Mouse (Mus musculus) midbrain, embryonic 16.5 days (tissue): ENCODE measurements around the gene Spns2. TPM values are rescaled to one million over a fixed set of nuclear protein-coding genes. Genes with fewer than 3 reads are reported as not detected.
A peak's percentile ranks its signal among the peaks of the same experiment; 100 is the strongest.

Experiments used
- ATAC-seq: fragments of 200-750 bp; cut with Nextera tagmentation; 2 replicates; pipeline ENCODE4 v1.8.0; 2017; ENCODE audit warnings: moderate TSS enrichment
- H3K27ac ChIP-seq: fragments of 300-500 bp; sonication (generic); 2 replicates; pipeline ENCODE4 v1.5.1; 2014; ENCODE audit warnings: mild to moderate bottlenecking, low read length, mixed read lengths
- H3K27me3 ChIP-seq: fragments of 300-500 bp; sonication (generic); 2 replicates; pipeline ENCODE4 v1.6.1; 2014; ENCODE audit warnings: low read depth, low read length, mixed read lengths; ENCODE audit not compliant: control insufficient read depth, insufficient read depth
- H3K36me3 ChIP-seq: fragments of 300-500 bp; sonication (generic); 2 replicates; pipeline ENCODE4 v1.6.1; 2014; ENCODE audit warnings: mild to moderate bottlenecking, low read length, moderate library complexity, mixed read lengths; ENCODE audit not compliant: control insufficient read depth, insufficient read depth
- H3K4me1 ChIP-seq: fragments of 300-500 bp; sonication (generic); 2 replicates; pipeline ENCODE4 v1.6.1; 2014; ENCODE audit warnings: mild to moderate bottlenecking, low read length, mixed read lengths; ENCODE audit not compliant: control insufficient read depth, insufficient read depth
- H3K4me2 ChIP-seq: fragments of 300-500 bp; sonication (generic); 2 replicates; pipeline ENCODE4 v1.6.1; 2014; ENCODE audit warnings: mild to moderate bottlenecking, low read length, mixed read lengths
- H3K4me3 ChIP-seq: fragments of 300-500 bp; sonication (generic); 2 replicates; pipeline ENCODE4 v1.5.1; 2014; ENCODE audit warnings: low read depth, mild to moderate bottlenecking, low read length, moderate library complexity, mixed read lengths
- H3K9ac ChIP-seq: fragments of 300-500 bp; sonication (generic); 2 replicates; pipeline ENCODE4 v1.6.1; 2014; ENCODE audit warnings: low read depth, low read length, mixed read lengths
- H3K9me3 ChIP-seq: fragments of 300-500 bp; sonication (generic); replicated peaks from 2 replicates; pipeline ENCODE4 v1.6.1; 2014; ENCODE audit warnings: mild to moderate bottlenecking, low read length, mixed read lengths; ENCODE audit not compliant: control insufficient read depth, poor library complexity, severe bottlenecking
- WGBS: fragments of 180-500 bp; shearing (Covaris S2); extraction: QIAGEN DNeasy Blood & Tissue Kit; methylation state at CpG from one replicate; pipeline ENCODE4 v1.1.7; 2014; 5-methylcytosine and 5-hydroxymethylcytosine counted together
- polyA plus RNA-seq: library from polyadenylated mRNA; unstranded; fragments of >200 nt; fragmentation: Nextera tagmentation; extraction: Ambion mirVana; gene quantifications from 2 replicates; pipeline ENCODE4 v1.2.1, GENCODE M21; 2015

Spns2 gene
- polyA plus RNA-seq, 1 experiment from 2014 or later = 6.8 TPM

DNA sequence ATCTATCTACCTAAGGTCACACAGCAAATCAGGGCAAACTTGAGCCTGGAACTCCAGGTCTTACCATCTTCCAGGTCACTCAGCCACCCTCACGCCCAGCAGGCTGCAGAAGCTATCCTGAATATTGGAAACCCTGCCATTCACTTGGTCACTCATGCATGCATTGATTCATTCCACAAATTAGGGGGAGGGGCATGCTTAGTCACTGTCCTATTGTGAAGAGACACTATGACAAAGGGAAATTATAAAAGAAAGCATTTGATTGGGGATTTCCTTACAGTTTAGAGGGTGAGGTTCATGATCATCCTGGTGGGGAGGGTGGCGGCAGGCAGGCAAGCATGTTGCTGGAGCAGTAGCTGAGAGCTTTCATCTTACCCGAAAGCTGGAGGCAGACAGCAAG lies 24.9 kb downstream of the Spns2 start:
- Histone ChIP-seq H3K4me2 (no peak overlapping the region), H3K9ac (no peak overlapping the region), H3K27me3 (no peaks in the 10 kb centered on the region), H3K9me3 (no peaks in the 10 kb centered on the region), H3K27ac (no peak overlapping the region), H3K4me3 (no peak overlapping the region), H3K36me3 (peaks cover 2% of the 10 kb centered on the region; the same call in 1 of the 2 replicates), H3K4me1 (peaks cover 5% of the 10 kb centered on the region; the same call in 1 of the 2 replicates)
- no peak for ATAC-seq
- WGBS = 36% methylated on average over 3 of the region's 3 CpGs

DNA sequence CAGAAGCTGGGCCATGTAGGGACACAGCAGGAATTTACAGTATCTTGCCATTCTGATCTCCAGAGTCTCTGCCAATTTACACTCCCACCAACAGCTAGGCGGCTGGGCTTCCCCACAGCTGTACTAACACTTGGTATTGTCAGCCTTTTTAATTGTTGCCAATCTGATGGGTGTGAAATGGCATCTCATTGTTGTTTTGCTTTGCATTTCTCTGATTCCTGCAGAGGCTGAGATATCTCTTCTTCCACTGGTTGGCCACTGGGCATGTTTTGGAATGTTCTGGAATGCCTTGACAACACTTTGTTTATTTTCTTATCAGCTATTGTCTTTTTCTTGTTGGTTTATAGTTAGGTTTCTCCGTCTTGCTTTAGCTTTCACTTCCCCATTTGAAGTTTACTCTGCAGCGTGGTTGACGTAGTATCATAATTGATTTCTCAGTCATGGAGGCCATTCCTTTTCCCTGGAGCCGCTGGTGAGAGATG lies 28.2 kb downstream of the Spns2 start:
- H3K9me3 ChIP-seq = no peaks in the 10 kb centered on the region
- H3K4me3 ChIP-seq = no peak overlapping the region
- no peak overlapping the region for H3K27ac ChIP-seq
- H3K4me2 ChIP-seq = no peak overlapping the region
- H3K4me1 ChIP-seq = peaks cover 2% of the 10 kb centered on the region; the same call in 1 of the 2 replicates
- peaks cover 9% of the 10 kb centered on the region for H3K36me3 ChIP-seq
- H3K9ac ChIP-seq = no peak overlapping the region
- ATAC-seq = no peak
- H3K27me3 ChIP-seq = no peaks in the 10 kb centered on the region
- WGBS = 49% methylated on average over 5 of the region's 5 CpGs

DNA sequence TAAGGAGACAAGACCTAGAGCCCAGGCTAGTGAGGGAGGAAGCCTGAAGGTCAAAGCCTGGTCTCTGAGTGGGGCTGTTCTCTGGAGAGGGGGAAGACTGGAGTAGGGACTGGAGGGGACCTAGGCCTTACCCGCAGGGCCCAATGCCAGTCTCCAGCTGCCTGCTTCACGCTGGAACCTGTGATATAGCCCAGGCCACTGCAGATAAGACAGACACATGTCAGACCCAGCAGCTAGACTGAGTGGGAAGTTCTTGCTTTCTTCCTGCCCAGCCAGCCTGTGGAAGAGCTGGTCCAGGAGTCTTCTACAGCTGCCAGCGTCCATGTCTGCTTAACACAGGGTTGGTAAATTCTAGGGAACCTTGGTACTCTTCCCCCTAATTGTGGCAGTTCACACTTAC lies 31.2 kb downstream of the Spns2 start:
- H3K36me3 ChIP-seq = peaks cover 13% of the 10 kb centered on the region
- H3K4me1 ChIP-seq = 0 out of 2 replicates have a peak, but pooled peaks cover 2% of the 10 kb centered on the region
- no peak overlapping the region for H3K27ac ChIP-seq
- no peaks in the 10 kb centered on the region for H3K9me3 ChIP-seq
- no peak overlapping the region for H3K4me3 ChIP-seq
- WGBS = 81% methylated on average over 3 of the region's 3 CpGs
- no peaks in the 10 kb centered on the region for H3K27me3 ChIP-seq
- no peak overlapping the region for H3K9ac ChIP-seq
- no peak for ATAC-seq
- no peak overlapping the region for H3K4me2 ChIP-seq

DNA sequence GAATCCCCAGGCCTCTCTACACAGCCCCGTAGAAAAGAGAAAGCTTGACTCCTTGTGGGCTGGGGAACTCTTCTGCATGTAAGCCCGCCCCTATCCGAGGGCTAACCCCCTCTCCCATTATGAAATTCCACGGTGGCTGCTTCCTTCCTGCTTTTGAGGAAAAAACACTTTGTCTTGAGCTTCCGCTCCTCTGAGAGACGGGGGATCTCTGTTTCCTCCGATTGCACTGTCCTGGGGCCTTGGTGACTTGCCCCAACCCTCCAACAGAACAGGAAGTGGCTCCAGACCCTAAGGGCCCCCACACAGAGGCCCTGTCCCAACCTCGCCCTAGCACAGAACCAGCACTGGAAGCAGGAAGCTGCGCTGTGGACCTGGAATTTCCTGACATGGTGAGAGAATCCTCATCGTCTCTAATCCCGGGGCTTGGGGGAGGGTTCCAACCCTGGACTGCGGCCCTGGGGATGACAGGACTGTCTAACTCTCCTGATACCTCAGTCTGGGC lies 31.7 kb downstream of the Spns2 start:
- no peak for ATAC-seq
- no peaks in the 10 kb centered on the region for H3K27me3 ChIP-seq

DNA sequence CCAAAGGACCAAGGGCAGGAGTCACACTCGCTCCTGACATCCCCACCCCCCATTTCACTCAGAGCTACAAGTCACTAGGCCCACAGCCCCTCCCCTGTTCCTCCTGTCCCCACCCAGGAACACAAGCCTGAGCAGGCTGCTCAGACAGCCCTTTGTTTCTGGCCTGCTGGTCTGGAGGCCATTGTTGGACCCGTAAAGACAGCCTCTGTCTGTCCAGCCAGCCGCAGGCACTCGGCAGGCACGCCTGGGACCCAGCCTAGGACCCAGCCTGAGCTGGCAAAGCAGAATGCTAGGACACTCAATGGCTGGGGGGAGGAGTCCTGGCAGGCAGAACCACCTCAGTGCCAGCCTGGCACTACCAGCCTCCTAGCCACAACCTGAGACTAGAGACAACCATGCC lies 34.0 kb downstream of the Spns2 start:
- Histone ChIP-seq H3K9me3 (no peaks in the 10 kb centered on the region), H3K27me3 (no peaks in the 10 kb centered on the region), H3K36me3 (peaks cover 34% of the 10 kb centered on the region), H3K27ac (no peak overlapping the region), H3K4me2 (no peak overlapping the region), H3K4me3 (no peak overlapping the region), H3K9ac (0 out of 2 replicates have a peak overlapping the region, but pooled peaks have one; percentile 26), H3K4me1 (no peaks in the 10 kb centered on the region)
- peak; percentile 42; the same call in 1 of the 2 replicates for ATAC-seq
- 36% methylated on average over 5 of the region's 5 CpGs for WGBS

More for the DNA sequence above, 31.7 kb downstream of the Spns2 start:
- no peak overlapping the region for H3K9ac ChIP-seq
- no peaks in the 10 kb centered on the region for H3K9me3 ChIP-seq
- H3K4me1 ChIP-seq = 0 out of 2 replicates have a peak, but pooled peaks cover 2% of the 10 kb centered on the region
- 76% methylated on average over 12 of the region's 12 CpGs for WGBS
- H3K4me3 ChIP-seq = no peak overlapping the region
- H3K4me2 ChIP-seq = no peak overlapping the region
- peaks cover 14% of the 10 kb centered on the region for H3K36me3 ChIP-seq
- no peak overlapping the region for H3K27ac ChIP-seq

DNA sequence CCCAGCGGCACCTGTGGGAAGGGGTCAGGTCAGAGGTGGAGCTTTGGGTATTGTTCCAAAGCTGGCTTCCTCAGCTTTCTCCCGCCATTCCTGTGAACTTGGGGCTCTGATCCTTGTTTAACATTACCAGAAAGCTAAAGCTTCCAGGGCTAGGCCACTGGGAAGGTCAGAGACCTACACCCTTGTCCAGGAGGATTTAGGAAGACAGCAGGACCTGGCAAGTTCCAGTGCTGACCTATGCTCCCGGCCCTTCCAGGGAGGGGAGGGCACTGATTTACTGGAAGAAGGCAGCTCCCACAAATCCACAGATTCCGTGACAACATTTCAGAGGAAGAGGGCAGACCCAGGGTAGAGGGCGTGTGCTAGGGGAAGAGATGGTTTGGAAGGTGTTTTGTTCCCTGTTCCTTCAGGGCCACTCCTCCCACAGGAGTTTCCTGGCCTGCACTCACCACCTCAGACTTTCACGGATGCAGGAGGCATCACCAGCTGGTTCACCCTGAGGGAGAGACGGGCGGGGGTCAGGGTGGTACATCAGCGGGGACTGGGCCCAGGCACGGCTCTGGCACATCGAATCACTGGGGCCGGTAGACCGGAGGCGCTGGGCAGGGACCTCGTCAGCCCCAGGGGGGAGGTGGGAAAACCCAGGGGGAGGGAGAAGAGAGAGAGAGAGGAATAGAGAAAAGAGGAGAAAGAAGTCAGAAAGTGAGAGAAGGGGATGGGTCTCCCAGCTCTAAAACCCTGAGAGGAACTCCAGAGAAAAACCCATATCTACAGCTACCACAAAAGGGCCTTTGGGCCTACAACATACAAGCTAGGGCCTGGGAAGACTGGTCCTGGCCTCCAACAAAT lies 36.4 kb downstream of the Spns2 start:
- no peak overlapping the region for H3K9ac ChIP-seq
- H3K4me3 ChIP-seq = no peak overlapping the region
- 58% methylated on average over 15 of the region's 15 CpGs for WGBS
- H3K27me3 ChIP-seq = no peaks in the 10 kb centered on the region
- H3K36me3 ChIP-seq = peaks cover 47% of the 10 kb centered on the region
- H3K4me1 ChIP-seq = no peaks in the 10 kb centered on the region
- no peak overlapping the region for H3K4me2 ChIP-seq
- no peak for ATAC-seq
- no peak overlapping the region for H3K27ac ChIP-seq
- H3K9me3 ChIP-seq = no peaks in the 10 kb centered on the region

DNA sequence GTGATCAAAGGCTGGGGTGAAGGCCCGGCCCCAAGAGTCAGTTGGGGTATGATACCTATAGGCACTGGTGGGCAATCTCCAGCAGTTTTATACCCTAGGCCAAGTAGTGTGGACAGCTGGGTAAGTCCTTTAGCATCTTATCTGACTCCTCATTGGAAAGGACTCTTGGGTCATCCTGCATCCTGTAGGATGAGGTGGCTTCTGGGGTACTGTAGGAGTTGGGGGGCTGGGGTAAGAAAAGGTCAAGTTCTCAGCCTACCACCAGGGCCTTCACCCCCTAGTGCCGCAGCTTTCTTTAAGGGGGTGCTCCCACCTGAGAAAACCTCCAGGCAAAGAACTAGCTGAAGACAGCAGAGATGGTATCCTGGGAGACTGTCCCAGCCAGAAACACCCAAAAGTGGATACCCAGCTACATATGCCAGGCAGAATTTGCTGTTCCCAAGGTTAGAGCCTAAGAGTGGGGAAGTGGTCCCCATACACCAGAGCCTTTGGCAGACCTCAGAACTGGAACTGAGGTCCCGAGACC lies 37.5 kb downstream of the Spns2 start:
- 97% methylated on average over 3 of the region's 3 CpGs for WGBS
- no peak overlapping the region for H3K4me3 ChIP-seq
- no peak overlapping the region for H3K9ac ChIP-seq
- H3K4me2 ChIP-seq = no peak overlapping the region
- H3K27me3 ChIP-seq = no peaks in the 10 kb centered on the region
- no peak overlapping the region for H3K27ac ChIP-seq
- no peak for ATAC-seq
- no peaks in the 10 kb centered on the region for H3K9me3 ChIP-seq
- peaks cover 55% of the 10 kb centered on the region for H3K36me3 ChIP-seq
- H3K4me1 ChIP-seq = no peaks in the 10 kb centered on the region

DNA sequence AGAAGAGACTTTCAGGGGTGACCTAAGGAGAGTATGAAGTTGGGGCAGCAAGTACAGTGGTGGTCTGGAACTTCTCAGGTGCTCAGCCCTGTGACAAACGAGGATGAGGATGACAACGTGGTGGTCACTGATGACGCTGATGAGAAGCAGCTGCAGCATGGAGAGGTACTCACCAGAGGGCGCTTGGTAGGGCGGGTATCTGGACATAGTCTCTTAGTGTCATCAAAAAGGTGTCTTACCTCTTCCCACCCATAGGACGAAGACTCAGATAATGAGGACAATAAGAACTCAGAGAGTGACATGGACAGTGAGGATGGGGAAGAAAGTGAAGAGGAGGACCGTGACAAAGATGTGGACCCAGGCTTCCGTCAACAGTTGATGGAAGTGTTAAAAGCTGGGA lies 42.2 kb downstream of the Spns2 start:
- H3K27ac ChIP-seq = no peak overlapping the region
- no peaks in the 10 kb centered on the region for H3K27me3 ChIP-seq
- H3K4me2 ChIP-seq = no peak overlapping the region
- H3K9me3 ChIP-seq = no peaks in the 10 kb centered on the region
- no peak overlapping the region for H3K9ac ChIP-seq
- peaks cover under 1% of the 10 kb centered on the region for H3K4me1 ChIP-seq
- peaks cover 71% of the 10 kb centered on the region for H3K36me3 ChIP-seq
- H3K4me3 ChIP-seq = no peak overlapping the region
- ATAC-seq = no peak
- WGBS = 88% methylated on average over 8 of the region's 8 CpGs
